Mouse (Mus musculus): Measurements from ENCODE around the gene Hmgb4. TPM values are rescaled to one million over a fixed set of nuclear protein-coding genes. Genes with fewer than 3 reads are reported as not detected.

Hmgb4 gene
- polyA plus RNA-seq (2015; fragmentation: Nextera tagmentation; extraction: Ambion mirVana): not detected in 2 replicates

GRCm38 (mm10) chr4:128260907-128261560 lies at the start of gene Hmgb4:
TSS of gene Hmgb4 (minus strand) at chr4:128260957.

Data from spleen, postnatal 0 days (tissue).